Mouse (Mus musculus) thymus, postnatal 25 days (tissue): ENCODE measurements around the gene Ndufaf8.

Experiments
- DNase-seq: peaks from one replicate; pipeline ENCODE4 v3.0.0; 2022

The Ndufaf8 gene

GRCm38 (mm10) chr11:120086702-120087152 is 12.0 kb upstream of the Ndufaf8 start, which contains the start of gene Cep131:
Cep131 (minus strand) TSS chr11:120086827.
- peak; percentile 99 for DNase-seq

- no peak for DNase-seq
Observed at GRCm38 (mm10) chr11:120090661-120091060, 8.1 kb upstream of the Ndufaf8 start.

- DNase-seq: peak; percentile 48
Observed at GRCm38 (mm10) chr11:120092817-120093591, 5.7 kb upstream of the Ndufaf8 start.

GRCm38 (mm10) chr11:120101036-120101435 is 2.3 kb downstream of the Ndufaf8 start:
- DNase-seq: peak; percentile 72

- DNase-seq: no peak
Observed at GRCm38 (mm10) chr11:120103431-120103997, 4.8 kb downstream of the Ndufaf8 start.

- DNase-seq: no peak
Observed at GRCm38 (mm10) chr11:120107026-120107425, 8.3 kb downstream of the Ndufaf8 start.

- no peak for DNase-seq
Observed at GRCm38 (mm10) chr11:120107796-120108195, 9.1 kb downstream of the Ndufaf8 start.

GRCm38 (mm10) chr11:120109558-120110210 is 11.0 kb downstream of the Ndufaf8 start:
- no peak for DNase-seq

GRCm38 (mm10) chr11:120110554-120110953 is 11.8 kb downstream of the Ndufaf8 start:
- DNase-seq: no peak

- peak; percentile 65 for DNase-seq
Observed at GRCm38 (mm10) chr11:120111033-120111432, 12.3 kb downstream of the Ndufaf8 start.

GRCm38 (mm10) chr11:120112136-120112535 is 13.4 kb downstream of the Ndufaf8 start:
- no peak for DNase-seq

GRCm38 (mm10) chr11:120114488-120115215 is 15.9 kb downstream of the Ndufaf8 start:
- DNase-seq: no peak

- DNase-seq: no peak
Observed at GRCm38 (mm10) chr11:120117626-120118025, 18.9 kb downstream of the Ndufaf8 start.

- no peak for DNase-seq
Observed at GRCm38 (mm10) chr11:120119108-120119507, 20.4 kb downstream of the Ndufaf8 start.

GRCm38 (mm10) chr11:120119936-120120541 is 21.3 kb downstream of the Ndufaf8 start:
- DNase-seq: no peak

- peak; percentile 37 for DNase-seq
Observed at GRCm38 (mm10) chr11:120120642-120121420, 22.1 kb downstream of the Ndufaf8 start.

- no peak for DNase-seq
Observed at GRCm38 (mm10) chr11:120122126-120122525, 23.4 kb downstream of the Ndufaf8 start.

- no peak for DNase-seq
Observed at GRCm38 (mm10) chr11:120126845-120127244, 28.1 kb downstream of the Ndufaf8 start.

GRCm38 (mm10) chr11:120129281-120129680 is 30.6 kb downstream of the Ndufaf8 start:
- DNase-seq: no peak

GRCm38 (mm10) chr11:120134148-120134547 is 35.4 kb downstream of the Ndufaf8 start:
- no peak for DNase-seq

- DNase-seq: no peak
Observed at GRCm38 (mm10) chr11:120134847-120135530, 36.3 kb downstream of the Ndufaf8 start.
